Mouse (Mus musculus) cerebral cortex, adult 2 months (tissue): ENCODE results near the gene Hist1h2ae.

Source experiments
- WGBS: fragments of 180-500 bp; shearing (Covaris S2); methylation state at CpG from one replicate; pipeline ENCODE4 v1.1.7; 2018; 5-methylcytosine and 5-hydroxymethylcytosine counted together

Hist1h2ae gene

DNA sequence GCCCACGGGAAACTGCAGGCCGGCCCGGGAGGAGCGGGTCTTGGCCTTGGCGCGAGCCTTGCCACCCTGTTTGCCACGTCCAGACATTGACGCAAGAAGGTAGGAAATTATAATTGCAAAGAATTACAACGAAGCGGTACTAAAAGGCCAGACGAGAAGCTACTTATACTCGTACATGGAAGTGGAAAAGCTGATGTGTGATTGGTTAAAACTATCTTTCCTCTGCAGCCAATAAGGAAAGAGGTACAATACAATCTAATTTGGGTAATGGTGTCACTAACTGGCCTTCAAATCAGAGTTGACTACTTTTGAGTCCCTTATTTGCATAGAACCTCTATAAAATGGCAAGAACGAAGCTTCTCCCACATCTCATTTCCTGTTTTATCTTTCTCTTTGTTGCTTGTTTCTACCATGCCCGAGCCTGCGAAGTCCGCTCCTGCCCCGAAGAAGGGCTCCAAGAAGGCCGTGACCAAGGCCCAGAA lies at the start of gene Hist1h2ae, which contains the start of gene Hist1h2bg:
Hist1h2ae (minus strand) TSS at position 199 of the 482 bp plus-strand sequence.
Hist1h2bg (plus strand) TSS at position 375 of the 482 bp plus-strand sequence.
- under 1% methylated on average over 18 of the region's 18 CpGs for WGBS

GRCm38 (mm10) chr13:23620056-23620732 lies 49.2 kb upstream of the Hist1h2ae start:
- WGBS = 27% methylated on average over 12 of the region's 12 CpGs

DNA sequence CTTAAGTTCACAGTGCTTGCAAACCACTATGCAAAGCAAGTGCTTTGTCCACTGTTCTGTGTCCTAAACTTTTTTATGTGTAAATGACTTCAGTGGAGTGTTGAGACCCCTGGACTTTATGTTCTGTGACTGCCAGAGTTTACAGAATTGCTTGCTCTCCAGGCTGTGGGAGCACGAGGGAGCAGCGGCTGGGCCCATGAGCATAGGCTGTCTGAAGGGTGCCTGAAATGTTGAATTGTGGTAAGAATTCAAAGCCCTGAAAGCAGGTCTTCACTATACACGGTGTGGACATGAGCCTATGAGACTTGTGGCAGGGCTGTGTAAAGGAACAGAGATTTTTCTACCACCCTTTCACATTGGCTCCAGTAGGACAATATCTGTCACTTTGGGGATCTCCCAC lies 40.6 kb upstream of the Hist1h2ae start:
- 89% methylated on average over 3 of the region's 3 CpGs for WGBS

DNA sequence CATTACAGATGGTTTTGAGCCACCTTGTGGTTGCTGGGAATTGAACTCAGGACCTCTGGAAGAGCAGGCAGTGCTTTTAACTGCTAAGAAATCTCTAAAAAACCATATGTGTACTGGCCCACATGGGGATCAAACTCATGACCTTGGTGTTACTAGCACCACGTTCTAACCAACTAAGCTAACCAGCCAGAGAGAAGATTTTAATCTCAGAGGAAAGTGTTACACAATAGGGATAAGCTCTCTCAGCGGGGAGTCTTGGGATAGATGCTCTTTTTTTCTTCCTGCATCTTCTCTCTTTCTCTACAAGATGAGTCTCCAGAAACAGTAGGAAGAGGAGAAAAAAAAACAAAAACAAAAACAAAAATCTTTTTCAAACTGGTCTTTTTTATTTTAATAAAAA lies 39.4 kb upstream of the Hist1h2ae start:
- WGBS = 75% methylated on average over 2 of the region's 2 CpGs

DNA sequence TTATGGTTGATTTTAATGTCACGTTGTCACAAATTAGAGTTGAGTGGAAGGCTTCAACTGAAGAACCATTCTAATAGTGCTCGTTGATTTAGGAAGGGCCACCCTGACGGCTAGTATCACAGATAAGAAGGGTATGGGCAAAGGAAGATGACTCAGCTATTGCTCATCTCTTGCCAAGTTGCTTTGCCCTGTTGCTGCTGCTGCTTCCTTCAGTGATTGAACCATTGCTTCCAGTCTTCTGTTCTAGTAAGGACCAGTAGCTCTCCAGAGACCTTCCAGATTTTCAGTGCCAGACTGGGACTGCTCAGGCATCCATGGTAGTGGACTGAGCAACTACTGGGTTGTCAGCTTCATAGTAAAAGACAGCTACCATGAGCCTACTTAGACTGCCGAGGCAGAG lies 38.2 kb upstream of the Hist1h2ae start:
- WGBS = 87% methylated on average over 4 of the region's 4 CpGs

GRCm38 (mm10) chr13:23605052-23605451 lies 34.0 kb upstream of the Hist1h2ae start:
- 95% methylated on average over 3 of the region's 3 CpGs for WGBS

- 100% methylated on average over 3 of the region's 3 CpGs for WGBS
Observed at GRCm38 (mm10) chr13:23604452-23604851, 33.4 kb upstream of the Hist1h2ae start.

DNA sequence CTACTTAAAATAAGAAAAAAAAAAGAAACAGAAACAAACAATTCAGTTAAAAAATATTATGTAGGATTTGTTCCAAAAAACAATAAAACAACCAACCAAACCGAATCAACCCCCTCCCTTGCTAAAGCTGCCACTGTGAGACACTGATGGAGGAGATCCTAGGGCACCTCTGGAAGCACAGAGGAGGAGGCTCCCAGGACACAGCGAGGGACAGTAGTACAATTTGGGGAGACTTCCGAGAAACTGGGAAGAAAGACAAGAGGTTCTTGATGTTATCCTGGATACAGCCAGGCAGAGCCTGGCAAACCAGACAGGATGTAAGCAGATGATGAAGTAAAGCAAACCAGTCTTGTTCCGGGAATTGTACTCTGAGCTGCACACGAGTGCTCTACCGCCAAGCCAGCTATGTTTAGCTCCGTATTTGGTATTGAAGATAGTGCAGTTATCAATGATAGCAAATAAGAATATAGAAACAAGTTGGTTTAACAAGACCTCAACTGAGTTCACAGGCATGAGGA lies 32.2 kb upstream of the Hist1h2ae start:
- WGBS = 65% methylated on average over 7 of the region's 7 CpGs

DNA sequence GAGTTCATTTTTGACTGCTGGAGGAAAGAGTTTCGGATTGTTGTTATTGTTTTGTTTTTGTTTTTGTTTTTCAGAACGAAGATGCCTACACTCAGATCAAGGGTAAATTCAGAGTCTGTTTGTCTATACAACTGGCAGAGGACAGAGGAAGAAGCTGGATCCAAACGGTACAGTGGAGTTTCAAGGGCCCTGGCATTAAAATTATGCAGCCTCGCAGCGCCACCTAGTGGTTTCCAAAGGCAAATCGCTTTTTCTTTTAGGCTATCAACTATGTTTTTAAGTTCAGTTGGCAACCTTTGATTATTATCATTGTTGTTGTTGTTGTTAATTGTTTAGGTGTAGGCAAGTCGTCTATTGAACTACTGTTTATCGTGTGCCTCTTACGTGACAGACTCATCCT lies 26.9 kb upstream of the Hist1h2ae start:
- 9% methylated on average over 9 of the region's 9 CpGs for WGBS

- 90% methylated on average over 7 of the region's 7 CpGs for WGBS
Observed at GRCm38 (mm10) chr13:23595622-23596372, 24.8 kb upstream of the Hist1h2ae start.

DNA sequence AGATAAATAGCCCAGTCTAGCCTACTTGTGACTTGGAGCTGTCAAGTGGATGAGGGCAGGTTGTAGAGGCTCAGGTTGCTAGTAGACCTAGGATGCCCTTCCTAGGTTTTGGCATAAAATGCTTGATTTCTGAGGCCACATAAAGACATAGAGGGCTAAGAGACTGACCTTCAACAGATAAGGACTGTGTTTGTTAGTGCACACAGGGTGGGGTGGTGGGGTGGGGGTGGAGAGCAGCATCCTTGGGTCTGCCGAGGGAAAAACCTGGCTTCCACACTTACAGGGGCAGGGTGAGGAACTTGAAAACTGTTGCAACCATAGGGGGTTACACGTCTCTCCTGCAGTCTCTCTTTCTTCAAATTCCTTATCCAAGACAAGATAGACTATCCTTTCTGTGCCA lies 24.2 kb upstream of the Hist1h2ae start:
- WGBS = 86% methylated on average over 2 of the region's 2 CpGs

DNA sequence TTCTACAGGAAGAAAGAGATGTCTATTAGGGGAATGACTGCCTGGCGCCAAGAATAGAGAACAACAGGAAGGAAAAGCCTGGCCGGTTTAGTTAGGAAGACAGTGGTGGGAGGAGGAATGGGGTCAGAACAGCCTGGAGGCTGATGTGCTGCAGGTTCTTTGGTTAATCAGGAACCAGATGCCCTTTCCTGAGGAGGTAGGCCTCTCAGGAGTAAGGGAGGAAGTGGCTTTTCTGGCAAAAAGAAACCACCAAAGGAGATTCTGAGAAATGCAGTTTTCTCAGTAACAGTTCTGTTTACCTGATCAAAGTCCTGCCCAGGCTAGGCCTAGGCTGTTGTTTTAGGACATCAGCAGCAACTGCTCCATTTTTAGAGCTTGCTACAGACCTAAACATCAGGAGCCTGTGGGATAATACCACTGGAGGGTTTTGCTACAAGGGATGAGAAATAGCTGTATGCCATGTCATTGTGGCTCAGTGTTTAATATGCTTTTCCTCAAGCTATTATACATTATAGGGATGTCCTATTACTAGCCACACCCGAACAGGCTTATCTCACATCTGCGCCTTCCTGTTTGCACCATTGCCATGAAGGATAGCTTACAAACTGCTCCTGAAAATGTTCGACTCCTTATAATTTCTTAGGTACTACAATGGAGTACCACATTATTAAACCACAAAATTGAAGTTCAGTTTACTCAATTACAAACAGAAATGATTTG lies 22.2 kb upstream of the Hist1h2ae start:
- WGBS = 75% methylated on average over 5 of the region's 5 CpGs

- WGBS = 82% methylated on average over 7 of the region's 7 CpGs
Observed at GRCm38 (mm10) chr13:23592614-23593013, 21.6 kb upstream of the Hist1h2ae start.

DNA sequence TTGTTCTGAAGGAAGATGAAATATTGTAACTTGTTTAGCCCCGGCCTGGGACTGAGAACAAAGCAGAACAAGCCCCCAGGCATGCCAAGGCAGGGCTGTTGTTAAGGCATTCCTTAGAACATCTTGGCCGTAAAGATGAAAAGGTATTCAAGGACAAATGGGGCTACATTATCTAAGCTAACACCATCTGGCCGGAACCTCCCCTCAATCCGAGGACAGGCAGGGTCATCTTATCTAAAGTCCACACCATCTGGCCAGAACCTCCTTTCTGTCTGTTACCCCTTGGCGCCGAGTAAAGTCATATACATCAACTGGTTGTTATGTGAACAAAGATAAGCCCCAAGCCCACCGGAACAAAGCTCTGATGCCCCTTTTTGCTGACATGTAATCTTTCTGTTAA lies 20.9 kb upstream of the Hist1h2ae start:
- 97% methylated on average over 7 of the region's 7 CpGs for WGBS

- 93% methylated on average over 7 of the region's 7 CpGs for WGBS
Observed at GRCm38 (mm10) chr13:23591206-23591605, 20.2 kb upstream of the Hist1h2ae start.

DNA sequence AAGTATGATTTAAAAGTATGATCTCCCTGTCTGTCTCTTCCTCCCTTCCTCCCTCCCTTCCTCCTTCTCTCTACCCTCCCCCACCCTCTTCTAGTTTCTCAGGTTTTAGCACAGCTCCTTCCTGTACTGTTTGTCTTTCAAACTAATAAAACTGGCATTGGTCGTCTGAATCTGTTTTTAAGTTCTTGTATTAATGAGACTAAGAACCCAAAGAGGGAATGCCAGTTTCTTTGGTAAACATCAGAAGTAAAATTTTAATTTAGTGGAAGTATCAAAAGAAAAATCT lies 15.9 kb upstream of the Hist1h2ae start:
- WGBS = 4% methylated on average over 1 of the region's 1 CpGs

DNA sequence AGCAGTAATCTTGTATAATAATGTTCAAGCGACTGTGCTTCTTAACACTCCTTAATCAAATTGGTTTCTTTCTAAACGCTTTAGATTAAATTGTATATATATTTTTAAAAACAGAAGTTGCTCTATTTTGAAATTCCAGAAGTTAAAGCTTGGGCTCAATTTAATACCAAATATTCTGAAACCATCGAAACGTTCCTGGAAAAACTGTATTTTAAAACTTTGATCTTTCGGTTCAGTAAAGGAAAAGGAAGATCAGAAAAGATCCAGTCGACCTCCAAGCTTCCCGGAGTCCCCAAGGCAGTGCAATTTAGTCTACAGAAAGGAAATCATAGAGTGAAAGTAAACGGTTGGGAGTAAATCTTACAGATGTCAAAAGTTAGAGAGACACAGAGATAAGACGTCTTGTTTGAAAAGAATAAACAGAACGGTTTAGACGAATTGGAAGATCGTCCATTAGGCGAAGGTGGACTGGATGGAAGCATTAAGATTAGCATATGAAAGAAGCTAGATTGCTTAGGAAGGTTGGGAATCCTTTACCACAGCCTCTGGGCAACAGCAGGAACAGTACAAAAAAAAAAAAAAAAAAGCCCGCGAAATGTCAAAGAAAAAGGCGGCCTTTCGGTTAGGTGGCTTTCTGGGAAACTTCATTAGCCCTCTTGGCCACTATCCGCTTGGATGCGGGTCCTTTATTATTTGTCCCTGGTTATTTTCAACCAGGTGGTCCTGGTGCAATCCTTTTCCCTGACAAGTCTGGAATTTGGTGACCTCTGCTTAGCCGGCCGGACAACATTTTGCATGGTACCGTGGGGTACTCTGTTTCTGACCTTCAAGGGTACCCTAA lies 15.3 kb upstream of the Hist1h2ae start:
- WGBS = 1% methylated on average over 22 of the region's 22 CpGs

DNA sequence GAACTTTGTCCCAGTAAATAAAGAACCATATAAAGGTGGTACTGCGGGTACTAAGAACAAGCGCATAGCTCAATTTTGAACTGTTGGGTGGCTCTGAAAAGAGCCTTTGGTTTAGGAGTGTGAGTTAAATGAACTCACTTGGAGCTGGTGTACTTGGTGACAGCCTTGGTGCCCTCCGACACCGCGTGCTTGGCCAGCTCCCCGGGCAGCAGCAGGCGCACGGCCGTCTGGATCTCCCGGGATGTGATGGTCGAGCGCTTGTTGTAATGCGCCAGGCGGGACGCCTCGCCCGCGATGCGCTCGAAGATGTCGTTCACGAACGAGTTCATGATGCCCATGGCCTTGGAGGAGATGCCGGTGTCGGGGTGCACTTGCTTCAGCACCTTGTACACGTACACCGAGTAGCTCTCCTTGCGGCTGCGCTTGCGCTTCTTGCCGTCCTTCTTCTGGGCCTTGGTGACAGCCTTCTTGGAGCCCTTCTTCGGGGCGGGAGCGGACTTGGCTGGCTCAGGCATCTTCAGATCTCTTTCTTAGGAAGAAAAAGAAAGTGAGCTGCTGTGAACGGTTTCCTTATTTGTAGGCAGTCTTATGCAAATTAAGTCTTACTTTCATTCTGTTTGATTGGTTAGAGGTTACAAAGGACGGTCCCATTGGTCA lies 14.6 kb upstream of the Hist1h2ae start:
- WGBS = under 1% methylated on average over 30 of the region's 36 CpGs

GRCm38 (mm10) chr13:23585029-23585441 lies 14.0 kb upstream of the Hist1h2ae start:
- under 1% methylated on average over 21 of the region's 21 CpGs for WGBS

DNA sequence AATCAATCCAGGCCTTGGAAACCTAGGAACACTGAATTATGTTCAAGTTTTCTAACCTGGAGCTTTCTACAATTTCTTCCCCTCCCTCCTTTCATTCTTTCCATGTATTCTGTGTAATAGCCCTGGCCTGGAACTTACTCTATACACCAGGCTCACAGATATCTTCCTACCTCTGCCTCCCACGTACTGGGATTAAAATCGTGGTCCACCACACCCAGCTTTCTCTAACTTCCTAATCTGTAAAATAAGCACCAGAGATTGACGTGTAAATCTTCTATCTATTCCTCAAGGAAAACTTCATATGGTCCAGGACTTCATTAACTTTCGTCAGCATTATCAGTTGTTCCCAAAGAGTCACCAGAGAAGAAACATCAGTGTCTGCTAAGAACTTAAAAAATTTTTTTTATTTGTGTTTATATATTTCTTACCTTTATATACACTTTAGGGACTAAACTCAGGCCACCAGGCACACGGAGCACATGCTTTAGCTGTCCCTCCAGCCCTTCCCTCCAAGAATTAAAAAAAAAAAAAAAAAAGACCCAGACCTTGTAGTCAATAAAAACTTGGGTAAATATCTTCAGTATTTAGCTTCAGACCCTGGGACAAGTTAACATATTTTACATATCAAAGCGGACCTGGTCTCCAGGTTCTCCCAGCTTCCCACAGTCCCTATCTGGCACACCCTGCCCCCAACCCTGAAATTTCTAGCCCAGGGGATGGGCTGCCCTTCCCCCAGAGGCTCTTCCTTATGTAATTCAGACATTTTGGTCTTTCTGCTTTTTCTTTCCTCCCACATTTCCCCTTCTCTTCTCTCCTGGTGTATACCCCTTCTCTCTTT lies 11.4 kb upstream of the Hist1h2ae start:
- WGBS = 18% methylated on average over 6 of the region's 6 CpGs
